Mouse (Mus musculus) hindbrain, embryonic 11.5 days (tissue): Measurements from ENCODE around the gene Ptpn18. TPM values are rescaled to one million over a fixed set of nuclear protein-coding genes. Genes with fewer than 3 reads are reported as not detected.
A peak's percentile ranks its signal among the peaks of the same experiment; 100 is the strongest.

ENCODE experiments used
- ATAC-seq: fragments of 200-750 bp; cut with Nextera tagmentation; 2 replicates; pipeline ENCODE4 v1.8.0; 2017; ENCODE audit warnings: mild to moderate bottlenecking, moderate TSS enrichment, moderate library complexity; ENCODE audit not compliant: low FRiP score
- DNase-seq: peaks from one replicate; pipeline ENCODE4 v3.0.0-alpha.2; 2015; ENCODE audit warnings: low spot score
- H3K27ac ChIP-seq: fragments of 300-500 bp; sonication (generic); 2 replicates; pipeline ENCODE4 v1.5.1; 2014; ENCODE audit warnings: mild to moderate bottlenecking, low read depth, low read length
- H3K27me3 ChIP-seq: fragments of 300-500 bp; sonication (generic); 2 replicates; pipeline ENCODE4 v1.6.1; 2014; ENCODE audit warnings: mild to moderate bottlenecking, low read length, moderate library complexity, mixed read lengths; ENCODE audit not compliant: control insufficient read depth, insufficient read depth
- H3K36me3 ChIP-seq: fragments of 300-500 bp; sonication (generic); 2 replicates; pipeline ENCODE4 v1.6.1; 2014; ENCODE audit warnings: mild to moderate bottlenecking, low read length, moderate library complexity, mixed read lengths; ENCODE audit not compliant: control insufficient read depth, insufficient read depth
- H3K4me1 ChIP-seq: fragments of 300-500 bp; sonication (generic); replicated peaks from 2 replicates; pipeline ENCODE4 v1.6.1; 2014; ENCODE audit warnings: low read length, mixed read lengths; ENCODE audit not compliant: control insufficient read depth, insufficient read depth
- H3K4me2 ChIP-seq: fragments of 300-500 bp; sonication (generic); replicated peaks from 2 replicates; pipeline ENCODE4 v1.6.1; 2014; ENCODE audit warnings: mild to moderate bottlenecking, low read depth, low read length
- H3K4me3 ChIP-seq: fragments of 300-500 bp; sonication (generic); 2 replicates; pipeline ENCODE4 v1.5.1; 2014; ENCODE audit warnings: low read depth, low read length
- H3K9ac ChIP-seq: fragments of 300-500 bp; sonication (generic); 2 replicates; pipeline ENCODE4 v1.6.1; 2014; ENCODE audit warnings: low read depth, low read length
- H3K9me3 ChIP-seq: fragments of 300-500 bp; sonication (generic); 2 replicates; pipeline ENCODE4 v1.6.1; 2016; ENCODE audit warnings: low read length; ENCODE audit not compliant: control insufficient read depth
- WGBS: fragments of 180-500 bp; shearing (Covaris S2); extraction: QIAGEN DNeasy Blood & Tissue Kit; methylation state at CpG from one replicate; pipeline ENCODE4 v1.1.7; 2014; 5-methylcytosine and 5-hydroxymethylcytosine counted together
- polyA plus RNA-seq: library from polyadenylated mRNA; unstranded; fragments of >200 nt; fragmentation: Nextera tagmentation; extraction: Ambion mirVana; gene quantifications from 2 replicates; pipeline ENCODE4 v1.2.1, GENCODE M21; 2014

The Ptpn18 gene
- polyA plus RNA-seq, 1 experiment from 2014 or later: 9.6 TPM

GRCm38 (mm10) chr1:34489852-34490541, 30.4 kb downstream of the Ptpn18 start:
- Histone ChIP-seq H3K4me3 (no peak overlapping the region), H3K27ac (no peak overlapping the region), H3K27me3 (0 out of 2 replicates have a peak, but pooled peaks cover 2% of the 10 kb centered on the region), H3K9me3 (no peaks in the 10 kb centered on the region), H3K4me1 (no peaks in the 10 kb centered on the region), H3K4me2 (no peak overlapping the region), H3K9ac (no peak overlapping the region), H3K36me3 (no peaks in the 10 kb centered on the region)
- no peak for ATAC-seq
- DNase-seq: no peak
- WGBS: 88% methylated on average over 6 of the region's 6 CpGs

GRCm38 (mm10) chr1:34491480-34491879, 31.9 kb downstream of the Ptpn18 start:
- no peak overlapping the region for H3K9ac ChIP-seq
- H3K4me1 ChIP-seq: no peaks in the 10 kb centered on the region
- no peak overlapping the region for H3K4me2 ChIP-seq
- 84% methylated on average over 4 of the region's 4 CpGs for WGBS
- no peak for ATAC-seq
- no peaks in the 10 kb centered on the region for H3K27me3 ChIP-seq
- no peaks in the 10 kb centered on the region for H3K36me3 ChIP-seq
- H3K9me3 ChIP-seq: no peaks in the 10 kb centered on the region
- DNase-seq: no peak
- H3K27ac ChIP-seq: no peak overlapping the region
- no peak overlapping the region for H3K4me3 ChIP-seq

GRCm38 (mm10) chr1:34502991-34503390, 43.4 kb downstream of the Ptpn18 start:
- DNase-seq: no peak
- 55% methylated on average over 3 of the region's 3 CpGs for WGBS
- Histone ChIP-seq H3K4me1 (no peaks in the 10 kb centered on the region), H3K9me3 (no peaks in the 10 kb centered on the region), H3K4me3 (no peak overlapping the region), H3K27ac (no peak overlapping the region), H3K36me3 (no peaks in the 10 kb centered on the region), H3K27me3 (no peaks in the 10 kb centered on the region), H3K4me2 (no peak overlapping the region), H3K9ac (no peak overlapping the region)
- no peak for ATAC-seq

GRCm38 (mm10) chr1:34505307-34505706, 45.7 kb downstream of the Ptpn18 start:
- WGBS: 74% methylated on average over 7 of the region's 7 CpGs
- Histone ChIP-seq H3K27me3 (no peaks in the 10 kb centered on the region), H3K4me3 (no peak overlapping the region)

DNA sequence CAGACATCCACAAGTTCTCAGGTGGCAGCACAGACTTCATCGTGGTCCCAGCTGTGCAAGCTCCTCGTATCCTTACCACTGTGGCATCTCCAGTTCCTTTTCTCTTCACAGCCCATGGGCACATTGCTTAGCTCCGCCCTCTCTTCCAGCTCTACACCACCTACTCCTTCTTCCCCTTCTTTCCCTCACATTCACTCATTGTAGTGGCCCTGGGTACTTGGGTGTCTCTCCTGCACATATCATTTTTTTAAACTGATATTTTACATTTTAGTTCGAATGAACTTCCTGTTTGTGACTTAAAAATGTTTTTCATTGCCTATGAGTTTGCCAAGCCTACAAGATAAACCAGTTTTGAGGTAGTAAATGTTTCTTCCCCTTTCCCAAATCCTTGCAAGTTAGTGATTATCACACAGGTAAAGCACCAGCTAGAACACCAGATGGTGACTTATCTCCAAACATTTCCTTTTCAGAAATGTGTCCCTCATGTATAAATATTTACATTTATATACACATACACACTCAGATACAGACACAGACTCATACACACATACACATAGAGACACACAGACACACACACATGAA, 46.5 kb downstream of the Ptpn18 start:
- no peaks in the 10 kb centered on the region for H3K4me1 ChIP-seq
- no peak overlapping the region for H3K4me2 ChIP-seq
- 82% methylated on average over 4 of the region's 4 CpGs for WGBS
- H3K9me3 ChIP-seq: no peaks in the 10 kb centered on the region
- no peak overlapping the region for H3K27ac ChIP-seq
- no peaks in the 10 kb centered on the region for H3K27me3 ChIP-seq
- DNase-seq (no peak), ATAC-seq (no peak)
- no peak overlapping the region for H3K4me3 ChIP-seq
- no peaks in the 10 kb centered on the region for H3K36me3 ChIP-seq
- no peak overlapping the region for H3K9ac ChIP-seq

More at GRCm38 (mm10) chr1:34505307-34505706, 45.7 kb downstream of the Ptpn18 start:
- no peak overlapping the region for H3K4me2 ChIP-seq
- no peaks in the 10 kb centered on the region for H3K4me1 ChIP-seq
- ATAC-seq (no peak), DNase-seq (no peak)
- H3K9ac ChIP-seq: no peak overlapping the region
- no peak overlapping the region for H3K27ac ChIP-seq
- H3K36me3 ChIP-seq: no peaks in the 10 kb centered on the region
- H3K9me3 ChIP-seq: no peaks in the 10 kb centered on the region

GRCm38 (mm10) chr1:34507986-34508385, 48.4 kb downstream of the Ptpn18 start:
- no peak for ATAC-seq
- Histone ChIP-seq H3K9ac (no peak overlapping the region), H3K9me3 (no peaks in the 10 kb centered on the region), H3K27me3 (no peaks in the 10 kb centered on the region), H3K27ac (no peak overlapping the region), H3K4me2 (no peak overlapping the region), H3K4me1 (no peaks in the 10 kb centered on the region), H3K4me3 (no peak overlapping the region), H3K36me3 (no peaks in the 10 kb centered on the region)
- DNase-seq: no peak
- 74% methylated on average over 3 of the region's 3 CpGs for WGBS

- no peak overlapping the region for H3K9ac ChIP-seq
- no peak for ATAC-seq
- peak; percentile 9 for DNase-seq
- no peaks in the 10 kb centered on the region for H3K9me3 ChIP-seq
- no peak overlapping the region for H3K4me2 ChIP-seq
- no peak overlapping the region for H3K4me3 ChIP-seq
- WGBS: 7% methylated on average over 7 of the region's 7 CpGs
- H3K4me1 ChIP-seq: no peaks in the 10 kb centered on the region
- H3K27ac ChIP-seq: no peak overlapping the region
- H3K27me3 ChIP-seq: no peaks in the 10 kb centered on the region
- H3K36me3 ChIP-seq: no peaks in the 10 kb centered on the region
Measured at GRCm38 (mm10) chr1:34510575-34510981, 51.0 kb downstream of the Ptpn18 start.

DNA sequence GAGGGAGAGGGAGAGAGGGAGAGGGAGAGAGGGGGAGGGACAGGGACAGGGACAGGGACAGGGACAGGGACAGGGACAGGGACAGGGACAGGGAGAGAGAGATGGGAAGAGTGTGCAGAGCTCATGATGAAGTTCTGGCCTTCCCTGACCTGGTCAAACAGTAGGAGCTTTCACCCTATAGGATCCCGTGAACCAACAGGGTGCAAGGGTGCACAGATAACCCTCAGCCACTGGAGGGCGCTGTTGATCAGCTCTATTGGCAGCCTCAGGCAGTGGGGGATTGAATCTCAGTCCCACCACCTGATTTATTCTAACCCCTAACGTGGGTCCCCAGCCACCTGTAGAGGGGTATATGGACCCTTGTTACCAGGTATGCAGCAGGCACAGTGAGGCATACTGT, 51.5 kb downstream of the Ptpn18 start:
- no peak overlapping the region for H3K9ac ChIP-seq
- DNase-seq (peak; percentile 72), ATAC-seq (0 out of 2 replicates have a peak, but pooled peaks have one; percentile 38)
- H3K9me3 ChIP-seq: no peaks in the 10 kb centered on the region
- H3K4me2 ChIP-seq: no peak overlapping the region
- H3K27me3 ChIP-seq: no peaks in the 10 kb centered on the region
- WGBS: 10% methylated on average over 3 of the region's 3 CpGs
- no peak overlapping the region for H3K27ac ChIP-seq
- no peaks in the 10 kb centered on the region for H3K4me1 ChIP-seq
- no peaks in the 10 kb centered on the region for H3K36me3 ChIP-seq
- no peak overlapping the region for H3K4me3 ChIP-seq

GRCm38 (mm10) chr1:34513068-34513467, 53.5 kb downstream of the Ptpn18 start:
- Histone ChIP-seq H3K4me3 (no peak overlapping the region), H3K36me3 (no peaks in the 10 kb centered on the region), H3K4me2 (no peak overlapping the region), H3K4me1 (no peaks in the 10 kb centered on the region), H3K9ac (no peak overlapping the region), H3K27me3 (no peaks in the 10 kb centered on the region), H3K9me3 (no peaks in the 10 kb centered on the region), H3K27ac (no peak overlapping the region)
- no peak for ATAC-seq
- DNase-seq: no peak
- 75% methylated on average over 4 of the region's 4 CpGs for WGBS
